Mouse (Mus musculus): ENCODE data around the gene Ryr3. TPM values are rescaled to one million over a fixed set of nuclear protein-coding genes. Genes with fewer than 3 reads are reported as not detected.

The Ryr3 gene
- polyA plus RNA-seq, 1 experiment, result 5.3 TPM

- Histone ChIP-seq H3K36me3 (ENCODE audit: control insufficient read depth, insufficient read depth) (no peaks in the 10 kb centered on the region), H3ac (ENCODE audit: control insufficient read depth, insufficient read length) (no peak overlapping the region), H3K4me3 (no peak overlapping the region), H3K4me2 (ENCODE audit: low read depth) (no peak overlapping the region), H3K27me3 (ENCODE audit: control insufficient read depth, insufficient read depth, insufficient read length) (no peaks in the 10 kb centered on the region), H3K79me2 (ENCODE audit: control insufficient read depth, insufficient read depth) (no peaks in the 10 kb centered on the region)
- TF ChIP-seq REST (IDR thresholded peaks at IDR 0.05; ENCODE audit: insufficient read depth, insufficient read length) (no peak), POLR2AphosphoS2 (IDR thresholded peaks at IDR 0.05; ENCODE audit: insufficient read length, low read depth) (no peak)
These were observed 140.5 kb downstream of the Ryr3 start for GRCm38 (mm10) chr2:113076396-113076795.

GRCm38 (mm10) chr2:113059367-113059766, 157.5 kb downstream of the Ryr3 start:
- no peak overlapping the region for H3ac ChIP-seq (ENCODE audit: control insufficient read depth, insufficient read length)
- no peaks in the 10 kb centered on the region for H3K27me3 ChIP-seq (ENCODE audit: control insufficient read depth, insufficient read depth, insufficient read length)

GRCm38 (mm10) chr2:113058914-113059313, 158.0 kb downstream of the Ryr3 start:
- TF ChIP-seq MYOD1 (IDR thresholded peaks at IDR 0.05; ENCODE audit: control insufficient read depth in 1 of 3, insufficient read length in 2 of 3, low read depth in 2 of 3), result no peak
- TF ChIP-seq POLR2AphosphoS2 (IDR thresholded peaks at IDR 0.05; ENCODE audit: insufficient read length, low read depth), result no peak
- no peak for TF ChIP-seq REST (IDR thresholded peaks at IDR 0.05; ENCODE audit: insufficient read depth, insufficient read length)
- no peak for TF ChIP-seq CEBPB (IDR thresholded peaks at IDR 0.05; ENCODE audit: insufficient read depth, poor library complexity, severe bottlenecking)
- no peak for TF ChIP-seq MAX (IDR thresholded peaks at IDR 0.05; ENCODE audit: low read depth)
- TF ChIP-seq TCF12 (IDR thresholded peaks at IDR 0.05; ENCODE audit: insufficient read depth, poor library complexity, severe bottlenecking), result no peak
- peak in 1 of 3 experiments; percentile 47 for TF ChIP-seq MYOG (IDR thresholded peaks at IDR 0.05; ENCODE audit: control insufficient read depth in 1 of 3, insufficient read depth in 1 of 3, insufficient read length in 2 of 3, low read depth in 2 of 3)
- no peak for TF ChIP-seq SRF (IDR thresholded peaks at IDR 0.05; ENCODE audit: control insufficient read depth, insufficient read length, low read depth)
- TF ChIP-seq TCF3 (IDR thresholded peaks at IDR 0.05; ENCODE audit: insufficient read length, low read depth), result no peak
- peak; percentile 74 for TF ChIP-seq USF1 (IDR thresholded peaks at IDR 0.05; ENCODE audit: low read depth)
- no peak for TF ChIP-seq E2F4 (IDR thresholded peaks at IDR 0.05; ENCODE audit: insufficient read depth)
- no peak for TF ChIP-seq POLR2A (IDR thresholded peaks at IDR 0.05; ENCODE audit: insufficient read length, low read depth)
- Histone ChIP-seq H3K4me2 (ENCODE audit: low read depth) (peak overlapping the region; percentile 61), H3K79me2 (ENCODE audit: control insufficient read depth, insufficient read depth) (no peaks in the 10 kb centered on the region), H3K4me3 (no peak overlapping the region), H3K27me3 (ENCODE audit: control insufficient read depth, insufficient read depth, insufficient read length) (no peaks in the 10 kb centered on the region), H3ac (ENCODE audit: control insufficient read depth, insufficient read length) (no peak overlapping the region), H3K36me3 (ENCODE audit: control insufficient read depth, insufficient read depth) (no peaks in the 10 kb centered on the region)

More at GRCm38 (mm10) chr2:113059367-113059766, 157.5 kb downstream of the Ryr3 start:
- H3K4me3 ChIP-seq, result no peak overlapping the region
- H3K4me2 ChIP-seq (ENCODE audit: low read depth), result peak overlapping the region; percentile 61
- TF ChIP-seq SRF (IDR thresholded peaks at IDR 0.05; ENCODE audit: control insufficient read depth, insufficient read length, low read depth) (no peak), MYOG (IDR thresholded peaks at IDR 0.05; ENCODE audit: control insufficient read depth in 1 of 3, insufficient read depth in 1 of 3, insufficient read length in 2 of 3, low read depth in 2 of 3) (no peak), TCF3 (IDR thresholded peaks at IDR 0.05; ENCODE audit: insufficient read length, low read depth) (no peak), MYOD1 (IDR thresholded peaks at IDR 0.05; ENCODE audit: control insufficient read depth in 1 of 3, insufficient read length in 2 of 3, low read depth in 2 of 3) (no peak), POLR2A (IDR thresholded peaks at IDR 0.05; ENCODE audit: insufficient read length, low read depth) (no peak), E2F4 (IDR thresholded peaks at IDR 0.05; ENCODE audit: insufficient read depth) (no peak), TCF12 (IDR thresholded peaks at IDR 0.05; ENCODE audit: insufficient read depth, poor library complexity, severe bottlenecking) (no peak), POLR2AphosphoS2 (IDR thresholded peaks at IDR 0.05; ENCODE audit: insufficient read length, low read depth) (no peak), MAX (IDR thresholded peaks at IDR 0.05; ENCODE audit: low read depth) (no peak), CEBPB (IDR thresholded peaks at IDR 0.05; ENCODE audit: insufficient read depth, poor library complexity, severe bottlenecking) (no peak), USF1 (IDR thresholded peaks at IDR 0.05; ENCODE audit: low read depth) (no peak), REST (IDR thresholded peaks at IDR 0.05; ENCODE audit: insufficient read depth, insufficient read length) (no peak)
- no peaks in the 10 kb centered on the region for H3K79me2 ChIP-seq (ENCODE audit: control insufficient read depth, insufficient read depth)
- H3K36me3 ChIP-seq (ENCODE audit: control insufficient read depth, insufficient read depth), result no peaks in the 10 kb centered on the region

GRCm38 (mm10) chr2:113058116-113058515, 158.8 kb downstream of the Ryr3 start:
- Histone ChIP-seq H3K36me3 (ENCODE audit: control insufficient read depth, insufficient read depth) (no peaks in the 10 kb centered on the region), H3K79me2 (ENCODE audit: control insufficient read depth, insufficient read depth) (no peaks in the 10 kb centered on the region), H3ac (ENCODE audit: control insufficient read depth, insufficient read length) (no peak overlapping the region), H3K27me3 (ENCODE audit: control insufficient read depth, insufficient read depth, insufficient read length) (no peaks in the 10 kb centered on the region), H3K4me3 (no peak overlapping the region), H3K4me2 (ENCODE audit: low read depth) (peak overlapping the region; percentile 61)
- no peak for TF ChIP-seq POLR2AphosphoS2 (IDR thresholded peaks at IDR 0.05; ENCODE audit: insufficient read length, low read depth)
- no peak for TF ChIP-seq MYOG (IDR thresholded peaks at IDR 0.05; ENCODE audit: control insufficient read depth in 1 of 3, insufficient read depth in 1 of 3, insufficient read length in 2 of 3, low read depth in 2 of 3)
- TF ChIP-seq E2F4 (IDR thresholded peaks at IDR 0.05; ENCODE audit: insufficient read depth), result no peak
- TF ChIP-seq REST (IDR thresholded peaks at IDR 0.05; ENCODE audit: insufficient read depth, insufficient read length), result no peak
- no peak for TF ChIP-seq MAX (IDR thresholded peaks at IDR 0.05; ENCODE audit: low read depth)
- no peak for TF ChIP-seq SRF (IDR thresholded peaks at IDR 0.05; ENCODE audit: control insufficient read depth, insufficient read length, low read depth)
- no peak for TF ChIP-seq CEBPB (IDR thresholded peaks at IDR 0.05; ENCODE audit: insufficient read depth, poor library complexity, severe bottlenecking)
- TF ChIP-seq USF1 (IDR thresholded peaks at IDR 0.05; ENCODE audit: low read depth), result no peak
- no peak for TF ChIP-seq MYOD1 (IDR thresholded peaks at IDR 0.05; ENCODE audit: control insufficient read depth in 1 of 3, insufficient read length in 2 of 3, low read depth in 2 of 3)
- TF ChIP-seq POLR2A (IDR thresholded peaks at IDR 0.05; ENCODE audit: insufficient read length, low read depth), result no peak
- TF ChIP-seq TCF12 (IDR thresholded peaks at IDR 0.05; ENCODE audit: insufficient read depth, poor library complexity, severe bottlenecking), result no peak
- TF ChIP-seq TCF3 (IDR thresholded peaks at IDR 0.05; ENCODE audit: insufficient read length, low read depth), result no peak

- Histone ChIP-seq H3K27me3 (ENCODE audit: control insufficient read depth, insufficient read depth, insufficient read length) (no peaks in the 10 kb centered on the region), H3K4me2 (ENCODE audit: low read depth) (no peak overlapping the region), H3K79me2 (ENCODE audit: control insufficient read depth, insufficient read depth) (no peaks in the 10 kb centered on the region), H3ac (ENCODE audit: control insufficient read depth, insufficient read length) (no peak overlapping the region), H3K4me3 (no peak overlapping the region), H3K36me3 (ENCODE audit: control insufficient read depth, insufficient read depth) (no peaks in the 10 kb centered on the region)
- no peak for TF ChIP-seq MYOD1 (IDR thresholded peaks at IDR 0.05; ENCODE audit: control insufficient read depth in 1 of 3, insufficient read length in 2 of 3, low read depth in 2 of 3)
- TF ChIP-seq CEBPB (IDR thresholded peaks at IDR 0.05; ENCODE audit: insufficient read depth, poor library complexity, severe bottlenecking), result peak; percentile 66; the same call in 1 of the 2 replicates
These were observed 161.3 kb downstream of the Ryr3 start for GRCm38 (mm10) chr2:113055591-113055990.

Measured in myocyte (in vitro differentiated cells).